Mouse (Mus musculus) T-helper 2 cell (primary cell): ENCODE measurements around the gene Evc2.

Experiments used
- in situ Hi-C: fragments of 300-600 bp; cut with MboI, MseI; formaldehyde crosslinking; loops from one replicate; pipeline ENCODE4 v1.15.1; 2025; ENCODE audit warnings: high pct_unique_total_duplicates

Gene Evc2

GRCm38 (mm10) chr5:37338288-37338687 is at the start of gene Evc2:
Gene Evc2 (plus strand): TSS chr5:37338499.
- in situ Hi-C loops = no loop called here

DNA sequence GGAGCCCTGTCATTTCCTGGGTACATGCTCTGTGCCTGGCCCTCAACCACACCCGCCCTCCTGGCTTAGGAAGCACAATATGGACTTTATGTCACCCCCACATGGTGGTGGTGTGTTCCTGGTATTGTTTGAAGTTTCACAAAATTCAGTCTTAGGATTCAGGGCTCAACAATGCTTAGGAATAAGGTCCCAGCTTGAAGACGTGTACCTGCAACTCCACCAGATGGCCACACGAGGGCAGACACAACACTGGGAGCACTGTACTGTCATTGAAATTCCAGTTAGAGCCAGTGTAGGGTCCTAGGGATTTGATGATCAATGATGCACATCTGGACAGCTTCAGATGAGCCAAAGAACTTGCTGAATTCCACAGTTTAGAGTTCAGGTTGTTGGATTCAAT is 49.1 kb upstream of the Evc2 start:
- in situ Hi-C loops = loop anchor here (10.0 kb wide), 1 partner anchor 796 kb away; no protein-coding TSS in a partner anchor

- in situ Hi-C loops = no loop called here
Measured at GRCm38 (mm10) chr5:37290983-37291382, 47.3 kb upstream of the Evc2 start.

DNA sequence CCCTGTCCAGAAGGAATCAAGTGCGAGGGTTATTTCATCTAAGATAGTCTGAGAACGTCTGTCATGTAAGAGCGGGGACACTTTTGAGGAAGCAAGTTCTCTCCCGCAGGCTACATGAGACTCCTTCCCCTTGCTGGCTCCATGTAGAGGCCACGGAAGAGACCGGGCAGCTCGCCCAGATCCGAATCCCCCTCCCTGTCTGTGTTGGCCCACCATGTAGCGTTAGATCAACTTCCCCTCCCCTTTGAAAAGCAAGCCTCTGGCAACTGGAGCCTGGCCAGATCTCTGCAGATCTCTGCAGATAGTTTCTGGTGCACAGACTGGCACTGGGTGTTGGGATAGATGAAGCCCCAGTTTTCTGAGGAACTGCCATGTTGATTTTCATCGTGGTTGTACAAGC is 41.6 kb upstream of the Evc2 start:
- in situ Hi-C loops = no loop called here

DNA sequence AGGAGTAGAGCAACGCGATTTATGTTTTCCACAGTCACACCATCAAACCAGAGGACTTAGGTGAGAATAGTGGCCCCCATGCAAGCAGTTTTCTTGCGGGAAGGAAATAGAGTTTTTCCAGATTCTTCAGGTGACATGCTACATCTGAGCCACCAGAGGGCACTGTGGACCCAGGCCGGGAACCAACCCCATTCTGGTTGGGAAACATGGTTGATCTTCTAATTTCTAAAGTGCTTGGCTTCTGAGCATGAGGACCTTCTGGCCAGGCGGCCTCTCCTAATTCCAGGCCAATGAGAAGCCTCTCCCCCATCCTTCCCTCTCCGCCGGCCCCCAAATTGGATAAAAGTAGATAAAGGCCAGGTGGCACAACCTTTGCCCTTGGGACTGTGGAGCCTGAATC is 39.9 kb upstream of the Evc2 start:
- in situ Hi-C loops = no loop called here

DNA sequence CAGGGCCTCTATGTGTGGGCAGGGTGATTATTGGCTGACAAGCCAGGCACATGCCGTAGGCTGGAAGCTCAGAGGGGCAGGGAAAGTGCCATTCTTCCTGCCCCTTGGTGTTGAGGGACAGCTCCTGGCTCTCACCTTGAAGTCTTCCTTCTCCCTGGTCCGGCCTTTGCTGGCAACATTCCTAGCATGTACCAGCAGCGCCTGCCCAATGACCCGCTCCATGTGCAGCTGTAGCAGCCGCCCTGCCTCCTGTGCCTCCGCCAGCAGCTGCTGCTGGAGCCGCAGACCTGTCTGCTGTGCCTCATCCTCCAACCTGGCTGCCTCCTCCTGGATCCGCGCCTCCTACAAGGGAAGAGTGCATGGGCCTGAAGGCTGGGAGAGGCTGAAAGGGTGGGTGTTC is 28.3 kb upstream of the Evc2 start:
- in situ Hi-C loops = no loop called here

DNA sequence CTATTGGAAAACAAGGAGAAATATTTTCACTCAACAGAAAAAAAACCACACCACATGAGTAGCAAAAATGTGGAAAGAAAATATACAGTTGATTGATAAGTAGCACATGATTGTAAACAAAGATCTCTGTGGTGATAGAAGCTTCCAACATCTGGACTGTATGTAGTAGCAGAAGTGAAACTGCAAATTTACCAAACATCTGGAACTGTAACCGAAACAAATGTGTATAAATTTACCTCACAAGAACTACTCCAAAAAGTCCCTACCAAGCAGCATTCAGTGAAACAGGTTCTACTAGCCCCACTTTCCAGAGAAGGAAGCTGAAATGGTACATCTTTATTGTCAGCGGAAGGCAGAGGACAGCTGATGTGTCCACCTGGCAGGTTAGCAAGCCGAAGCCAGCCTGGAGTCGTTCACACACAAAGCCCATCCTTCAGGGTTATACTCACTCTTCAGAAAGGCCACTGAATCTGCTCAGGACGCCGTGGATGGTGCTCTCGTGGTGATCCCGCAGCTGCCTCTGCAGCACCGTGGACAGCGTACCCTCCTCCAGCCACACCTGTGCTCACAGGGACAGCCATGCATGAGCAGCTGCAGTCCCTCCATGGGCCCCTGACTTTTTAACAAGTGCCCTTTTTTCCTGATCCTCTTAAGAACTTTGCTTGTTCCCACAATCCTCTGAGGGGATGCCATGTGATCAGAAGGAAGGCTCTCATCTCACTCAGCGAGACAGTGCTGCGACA is 25.1 kb upstream of the Evc2 start:
- in situ Hi-C loops = no loop called here

DNA sequence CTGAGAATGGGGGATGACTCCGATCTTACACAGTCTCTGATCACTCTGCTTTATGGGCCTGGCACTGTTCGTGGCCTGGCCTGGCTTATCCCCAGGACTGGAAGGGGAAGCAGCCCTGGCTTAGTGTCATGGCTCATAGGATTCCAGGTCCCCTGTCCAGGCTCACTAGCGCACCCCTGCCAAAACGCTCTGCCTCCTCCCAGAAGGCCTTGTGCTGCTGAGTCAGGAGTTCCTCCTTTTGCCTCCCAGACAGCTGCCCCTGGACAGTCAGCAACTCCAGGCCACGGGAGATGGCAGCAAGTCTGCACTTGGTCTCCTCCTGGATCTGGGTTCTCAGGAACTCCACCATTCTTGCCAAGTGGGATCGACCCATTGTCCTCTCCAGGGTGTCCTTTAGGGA is 19.6 kb upstream of the Evc2 start:
- in situ Hi-C loops = no loop called here

DNA sequence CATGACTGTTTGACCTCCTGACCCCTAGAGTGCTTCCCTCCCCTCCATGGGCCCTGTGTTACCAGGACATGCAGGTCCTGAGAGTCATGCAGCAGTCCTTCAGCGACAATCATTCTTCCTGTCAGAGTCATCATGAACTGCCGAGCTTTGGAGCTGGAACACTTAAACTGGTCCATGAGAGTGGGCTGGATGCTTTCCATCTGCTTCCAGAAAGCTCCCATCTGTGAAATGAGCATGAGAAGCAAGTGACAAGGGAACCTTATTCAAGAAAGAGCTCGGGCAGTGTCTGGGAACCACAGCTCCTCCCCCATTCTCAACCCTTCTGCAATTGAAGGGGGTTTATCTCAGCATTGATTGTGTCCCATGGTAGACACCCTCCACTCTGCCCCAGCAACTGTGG is 18.1 kb upstream of the Evc2 start:
- in situ Hi-C loops = no loop called here

GRCm38 (mm10) chr5:37320761-37321160 is 17.5 kb upstream of the Evc2 start:
- in situ Hi-C loops = no loop called here

DNA sequence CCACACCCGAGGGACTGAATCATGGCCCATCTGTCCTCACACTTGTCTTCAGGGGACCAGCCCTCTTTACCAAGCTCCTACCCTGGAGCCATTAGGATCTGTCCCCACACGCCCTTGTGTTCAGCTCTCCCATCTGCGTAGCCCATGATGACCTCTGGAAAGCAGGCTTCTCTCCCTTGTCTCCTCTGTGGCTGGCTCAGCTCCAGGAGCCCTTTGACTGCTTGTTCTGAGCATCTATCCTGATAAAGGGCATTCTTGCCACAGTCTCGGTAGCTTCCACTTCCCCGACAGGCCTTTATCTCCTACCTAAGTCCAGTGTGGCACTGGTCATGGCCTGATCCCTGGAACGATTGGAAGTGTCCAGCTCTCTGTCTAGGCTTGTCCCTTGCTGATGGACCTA is 11.6 kb upstream of the Evc2 start:
- in situ Hi-C loops = no loop called here

GRCm38 (mm10) chr5:37330449-37331132 is 7.7 kb upstream of the Evc2 start:
- in situ Hi-C loops = no loop called here

DNA sequence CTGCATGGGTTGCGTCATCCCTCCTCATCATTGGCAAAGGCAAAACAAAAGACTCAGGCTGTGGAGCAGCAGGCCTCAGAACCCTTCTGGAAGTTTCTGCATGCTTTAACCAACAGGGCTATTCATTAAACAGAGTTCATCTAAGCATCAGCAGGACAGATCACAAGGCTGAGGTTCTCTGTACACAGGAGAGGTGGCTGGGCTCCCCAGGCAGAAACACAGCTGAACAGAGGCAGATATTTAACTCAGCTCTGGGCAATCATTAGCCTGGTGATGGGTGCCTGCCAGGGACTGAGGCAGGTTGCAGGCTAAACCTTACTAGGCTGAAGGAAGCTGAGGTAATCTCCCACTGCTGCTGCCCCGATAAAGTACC is 7.2 kb upstream of the Evc2 start:
- in situ Hi-C loops = no loop called here

GRCm38 (mm10) chr5:37332066-37332465 is 6.2 kb upstream of the Evc2 start:
- in situ Hi-C loops = no loop called here

GRCm38 (mm10) chr5:37335061-37335460 is 3.2 kb upstream of the Evc2 start:
- in situ Hi-C loops = no loop called here

GRCm38 (mm10) chr5:37336485-37337105 is 1.7 kb upstream of the Evc2 start, which contains the start of gene Evc:
Gene Evc (minus strand): TSS chr5:37336894.
- in situ Hi-C loops = no loop called here

DNA sequence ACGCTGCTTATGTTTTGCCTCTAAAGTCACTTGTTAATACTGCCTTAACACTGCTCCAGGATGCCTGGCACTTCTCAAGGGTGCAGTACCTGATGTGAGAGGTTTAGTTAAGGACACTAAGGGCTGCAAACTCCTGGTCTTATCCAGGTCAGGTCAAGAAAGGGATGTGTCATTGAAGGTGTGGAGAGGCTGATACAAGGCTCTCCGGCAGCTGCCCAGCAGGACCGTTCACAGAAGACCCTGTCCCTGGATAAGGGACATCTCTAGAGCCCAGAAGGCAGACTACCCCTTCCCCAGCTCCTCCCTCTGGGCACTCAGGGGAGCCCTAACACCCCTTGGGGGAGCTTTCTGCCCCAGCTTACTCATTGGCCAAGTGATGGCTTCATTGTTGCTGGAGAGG is 603 bp upstream of the Evc2 start:
- in situ Hi-C loops = no loop called here

DNA sequence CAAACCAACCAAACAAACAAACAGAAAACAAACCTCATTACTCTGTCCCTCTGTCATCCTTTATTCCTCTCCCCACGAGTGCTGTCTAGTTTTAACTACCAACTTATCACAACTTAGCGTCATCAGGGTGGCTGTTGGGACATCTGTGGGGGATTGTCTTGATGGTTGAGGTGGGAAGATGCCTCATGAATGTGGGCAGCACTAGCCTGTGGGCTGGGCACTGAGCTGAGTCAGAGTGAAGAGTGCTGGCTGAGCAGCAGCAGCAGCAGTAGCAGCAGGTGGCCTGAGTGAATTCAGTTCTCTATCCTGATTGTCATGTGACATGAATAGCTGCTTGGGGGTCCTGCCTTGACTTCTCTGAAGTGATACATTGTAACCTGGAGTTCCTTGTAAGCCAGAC is 5.7 kb downstream of the Evc2 start:
- in situ Hi-C loops = no loop called here

DNA sequence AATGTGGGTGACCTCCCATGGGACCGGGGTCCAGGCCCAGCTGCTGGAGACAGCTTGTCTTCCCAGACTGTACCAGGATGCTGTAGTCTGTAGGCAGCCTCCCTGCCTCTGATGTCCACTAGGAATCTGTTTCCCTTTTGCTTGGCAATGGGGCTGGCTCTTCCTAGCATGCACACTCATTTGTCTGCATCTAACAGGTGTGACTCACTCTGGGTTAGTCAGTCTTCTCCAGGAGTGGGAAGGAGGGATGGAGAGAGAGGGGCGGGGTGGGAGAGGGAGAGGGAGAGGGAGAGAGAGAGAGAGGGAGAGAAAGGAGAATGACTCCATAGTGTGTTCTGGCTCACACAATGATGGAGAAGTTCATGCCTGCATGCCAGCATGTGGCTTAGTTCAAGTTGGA is 13.5 kb downstream of the Evc2 start:
- in situ Hi-C loops = no loop called here

- in situ Hi-C loops = no loop called here
Measured at GRCm38 (mm10) chr5:37354385-37354784, 16.1 kb downstream of the Evc2 start.

DNA sequence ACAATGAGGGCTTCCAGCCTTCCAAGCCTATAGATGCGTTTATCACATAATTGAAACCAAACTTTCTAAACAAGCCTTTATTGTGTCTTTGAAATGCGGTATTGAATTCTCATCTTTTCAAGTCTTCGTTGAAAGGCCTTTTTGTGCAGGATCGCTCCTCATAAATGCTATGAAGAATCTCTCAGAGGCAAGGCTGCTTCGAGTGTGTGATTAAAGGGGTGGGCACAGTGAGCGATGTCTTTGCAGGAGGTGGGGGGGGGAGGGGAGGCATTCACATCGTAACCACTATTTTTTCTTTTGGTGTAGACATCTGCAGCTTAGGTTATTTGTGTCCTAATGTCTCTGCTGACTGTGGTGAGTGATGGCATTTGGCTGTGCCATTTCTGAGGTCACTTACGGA is 17.7 kb downstream of the Evc2 start:
- in situ Hi-C loops = no loop called here

- in situ Hi-C loops = no loop called here
Measured at GRCm38 (mm10) chr5:37362618-37363017, 24.3 kb downstream of the Evc2 start.

DNA sequence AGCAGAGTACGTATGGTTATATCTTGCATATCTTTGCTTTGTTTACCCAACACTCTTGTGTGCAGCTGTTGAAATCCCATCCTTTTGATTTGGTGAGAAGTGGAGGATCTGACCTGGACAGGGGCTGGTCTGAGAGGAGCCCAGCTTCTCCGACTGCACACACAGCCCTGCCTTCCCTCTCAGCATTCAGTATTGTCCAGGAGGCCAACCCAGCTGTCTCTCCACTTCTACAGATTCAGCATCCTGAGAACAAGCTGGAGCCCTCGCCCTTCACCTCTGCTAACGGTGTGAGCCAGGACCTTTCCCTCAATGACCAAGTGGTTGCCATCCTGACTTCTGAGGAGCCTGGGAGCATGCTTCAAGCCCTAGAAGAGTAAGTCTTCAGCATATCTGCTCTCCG is 25.0 kb downstream of the Evc2 start:
- in situ Hi-C loops = no loop called here
